Mouse (Mus musculus) urinary bladder, postnatal 4 days (tissue): Measurements from ENCODE around the gene St6galnac1.
"Not testable (repeated sequence)": the region's sequence is repeated elsewhere in the genome, so short reads cannot be mapped to it uniquely, and the experiment has no call there.

Experiments used
- DNase-seq, 2 experiments: peaks; one replicate each; pipeline ENCODE4 v3.0.0; 2021 to 2022; ENCODE audit warnings: low spot score in 2 of 2

St6galnac1 gene

GRCm38 (mm10) chr11:116775407-116775806, at the start of gene St6galnac1:
Gene St6galnac1 (minus strand): TSS chr11:116775507.
- DNase-seq = no peak

DNA sequence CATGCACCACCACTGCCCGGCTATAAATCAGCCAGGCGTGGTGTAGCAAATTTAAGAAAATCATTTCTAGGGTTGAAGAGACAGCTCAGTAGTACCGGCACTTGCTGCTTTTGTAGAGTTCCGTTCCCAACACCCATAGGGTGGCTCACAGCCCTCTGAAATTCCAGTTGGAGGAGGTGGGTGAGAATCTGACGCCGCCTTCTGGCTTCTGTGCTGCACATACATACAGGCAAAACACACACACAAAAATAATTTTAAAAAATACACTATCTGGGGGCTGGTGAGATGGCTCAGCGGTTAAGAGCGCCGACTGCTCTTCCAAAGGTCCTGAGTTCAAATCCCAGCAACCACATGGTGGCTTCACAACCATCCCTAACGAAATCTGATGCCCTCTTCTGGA, 48.6 kb upstream of the St6galnac1 start:
- DNase-seq = not testable (repeated sequence)

DNA sequence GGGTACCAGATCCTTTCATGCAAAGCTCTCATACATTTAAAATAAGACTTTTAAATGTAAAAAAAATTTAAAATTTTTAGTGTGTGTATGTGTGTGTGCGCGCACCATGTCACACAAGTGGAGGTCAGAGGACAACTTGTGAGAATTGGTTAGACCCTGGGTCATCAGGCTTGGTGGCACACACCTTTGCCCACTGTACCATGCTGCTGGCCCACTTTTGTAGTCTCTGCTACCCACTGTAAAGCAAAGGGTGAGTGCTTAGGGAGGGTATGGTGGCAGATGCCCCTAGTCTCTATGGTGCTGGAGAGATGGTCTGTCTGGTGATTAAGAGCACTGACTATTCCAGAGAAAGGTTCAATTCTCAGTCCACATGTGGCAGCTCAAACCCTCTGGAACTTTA, 47.9 kb upstream of the St6galnac1 start:
- no peak for DNase-seq

DNA sequence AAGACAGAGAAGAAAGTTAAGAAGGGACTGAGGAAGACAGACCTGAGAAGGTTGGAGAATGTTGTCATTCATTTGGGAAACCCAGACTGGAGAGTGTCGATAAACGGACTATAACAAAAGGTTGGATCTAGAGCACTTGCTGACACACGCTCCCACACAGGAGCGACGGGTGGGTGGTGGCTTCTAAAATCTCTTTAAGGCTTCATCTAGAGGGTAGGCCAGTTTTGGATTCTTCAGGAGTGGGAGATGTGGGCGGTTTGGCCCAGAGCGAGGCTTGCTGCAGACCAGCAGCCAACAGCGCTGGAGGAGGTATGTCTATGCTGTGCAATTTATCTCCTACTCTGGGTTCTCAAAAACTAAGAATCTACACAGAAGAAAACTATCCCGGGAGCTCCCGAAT, 47.3 kb upstream of the St6galnac1 start:
- DNase-seq = no peak

DNA sequence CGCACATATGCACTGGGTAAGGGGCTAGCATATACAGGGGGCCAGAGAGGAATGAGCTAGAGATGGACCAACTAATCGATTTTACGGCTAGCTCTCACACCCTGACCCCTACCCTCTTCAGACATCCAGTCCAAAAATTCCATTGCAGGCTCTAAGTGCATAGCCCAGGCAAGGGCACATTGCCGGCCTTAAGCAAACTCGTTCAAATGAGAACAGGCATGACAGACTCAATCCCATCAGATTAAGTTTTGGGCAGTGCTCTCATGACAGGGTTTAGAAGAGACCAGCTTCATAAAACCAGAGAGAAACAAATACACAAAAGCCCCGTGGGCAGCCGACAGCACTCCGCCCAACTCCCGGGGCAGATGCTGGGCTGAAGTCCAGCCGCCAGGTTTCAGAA, 46.9 kb upstream of the St6galnac1 start:
- no peak for DNase-seq

DNA sequence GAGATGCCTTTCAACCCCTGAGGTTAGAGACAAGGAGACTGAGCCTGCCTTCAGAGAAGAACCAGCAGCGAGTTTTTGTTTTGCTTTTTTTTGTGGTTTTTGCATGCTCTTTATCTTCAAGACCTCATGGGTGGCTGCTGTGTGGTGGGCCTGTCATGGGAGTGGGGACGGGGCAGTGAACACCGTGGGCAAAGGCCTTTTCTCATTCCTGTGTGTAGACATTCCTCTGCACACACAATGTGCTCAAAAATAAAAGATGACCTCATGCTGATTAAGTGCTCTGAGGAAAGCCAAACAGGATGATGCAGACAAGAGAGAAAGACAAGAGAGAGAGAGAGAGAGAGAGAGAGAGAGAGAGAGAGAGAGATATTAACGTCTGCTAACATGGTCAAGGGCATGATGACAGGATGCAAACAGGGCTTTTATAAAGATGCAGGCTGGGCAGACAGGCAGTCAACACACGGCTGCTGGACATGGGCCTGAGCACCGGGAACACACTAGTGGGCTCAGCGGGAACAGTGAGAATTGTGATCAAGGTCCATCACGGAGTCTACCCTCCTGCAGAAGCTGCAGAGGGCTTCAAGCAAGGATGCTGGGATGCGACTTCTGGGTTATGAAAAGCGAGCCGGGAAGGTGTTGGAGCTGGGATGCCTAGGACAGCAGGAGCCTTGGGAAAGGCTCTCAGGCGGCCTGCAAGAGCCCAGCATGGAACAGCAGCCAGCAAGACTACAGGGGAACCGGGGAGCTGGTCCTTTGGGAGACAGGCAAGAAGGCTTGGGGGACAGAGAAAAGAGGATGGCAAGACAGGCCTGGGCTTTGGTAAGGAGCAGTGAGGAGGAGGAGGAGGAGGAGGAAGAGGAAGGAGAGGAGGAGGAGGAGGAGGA, 46.0 kb upstream of the St6galnac1 start:
- DNase-seq = no peak

DNA sequence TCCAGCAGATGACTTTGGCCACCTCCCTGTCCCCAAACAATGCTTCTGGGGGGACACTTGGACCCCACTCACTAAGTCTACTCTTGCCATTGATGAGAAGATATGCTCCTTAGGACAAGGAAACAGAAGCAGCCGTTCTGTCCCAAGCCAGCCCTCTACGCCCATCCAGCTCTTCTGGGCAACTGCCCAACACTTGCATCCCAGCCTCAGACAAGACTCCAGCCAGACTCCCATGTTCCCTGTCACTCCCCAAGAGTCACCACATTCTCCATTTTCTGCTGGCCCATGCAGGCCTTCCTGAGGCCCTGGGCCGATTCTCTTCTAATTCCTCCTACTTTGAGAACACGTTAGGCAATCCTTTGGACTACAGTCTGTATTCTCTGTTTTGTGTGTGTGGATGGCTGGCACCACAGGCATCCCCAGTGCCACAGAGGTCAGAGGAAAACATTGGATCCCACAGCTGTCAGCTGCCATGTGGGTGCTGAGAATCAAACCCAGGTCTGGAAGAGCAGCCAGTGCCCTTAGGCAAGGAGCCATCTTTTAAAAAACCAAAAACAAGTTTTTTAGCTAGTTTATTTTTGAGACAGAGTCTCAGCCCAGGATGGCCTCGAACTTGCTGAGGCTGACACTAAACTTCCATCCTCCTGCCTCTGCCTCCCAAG, 44.8 kb upstream of the St6galnac1 start:
- no peak for DNase-seq

DNA sequence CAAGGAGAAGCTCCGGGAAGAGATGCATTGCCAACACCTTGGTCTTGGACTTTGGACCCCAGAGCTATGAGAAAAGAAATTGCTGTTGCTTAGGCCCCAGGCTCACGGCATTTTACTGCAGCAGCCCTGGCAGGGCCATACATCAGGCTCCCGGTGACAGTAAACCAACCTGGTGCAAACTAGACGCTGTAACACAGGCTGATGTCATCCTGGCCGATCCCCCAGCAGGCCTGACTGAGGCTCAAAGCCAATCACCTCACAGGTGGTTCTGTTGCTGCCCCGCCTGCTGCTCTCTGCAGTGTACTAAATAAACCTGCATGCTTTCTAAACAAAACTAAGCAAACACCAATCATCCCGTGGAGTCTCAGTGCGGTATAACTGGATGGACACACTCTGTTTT, 43.4 kb upstream of the St6galnac1 start:
- DNase-seq = no peak

DNA sequence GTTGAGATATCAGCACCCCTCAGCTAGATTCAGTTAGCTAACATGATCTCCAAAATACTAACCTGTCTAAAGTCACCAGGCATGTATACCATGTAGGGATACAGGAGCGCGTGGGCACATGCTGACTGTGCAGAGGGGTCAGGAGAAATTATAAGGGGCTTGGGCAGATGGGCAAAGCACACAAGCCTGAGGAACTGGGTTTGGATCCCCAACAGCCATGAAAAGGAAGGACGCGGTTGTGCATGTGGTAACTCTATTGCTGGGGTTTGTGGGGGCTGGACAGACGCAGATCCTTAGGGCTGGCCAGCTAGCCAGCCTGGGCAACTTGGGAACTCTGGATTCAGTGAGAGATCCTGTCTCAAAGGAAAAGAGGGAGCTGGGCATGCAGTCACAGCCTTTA, 42.3 kb upstream of the St6galnac1 start:
- DNase-seq = no peak

- peak in 1 of 2 experiments; percentile 62 for DNase-seq
These were observed 41.5 kb upstream of the St6galnac1 start for GRCm38 (mm10) chr11:116816769-116817168.

- no peak for DNase-seq
These were observed 39.6 kb upstream of the St6galnac1 start for GRCm38 (mm10) chr11:116814884-116815415.

GRCm38 (mm10) chr11:116814076-116814883, 39.0 kb upstream of the St6galnac1 start:
- peak; percentile 68 to 73 for DNase-seq

DNA sequence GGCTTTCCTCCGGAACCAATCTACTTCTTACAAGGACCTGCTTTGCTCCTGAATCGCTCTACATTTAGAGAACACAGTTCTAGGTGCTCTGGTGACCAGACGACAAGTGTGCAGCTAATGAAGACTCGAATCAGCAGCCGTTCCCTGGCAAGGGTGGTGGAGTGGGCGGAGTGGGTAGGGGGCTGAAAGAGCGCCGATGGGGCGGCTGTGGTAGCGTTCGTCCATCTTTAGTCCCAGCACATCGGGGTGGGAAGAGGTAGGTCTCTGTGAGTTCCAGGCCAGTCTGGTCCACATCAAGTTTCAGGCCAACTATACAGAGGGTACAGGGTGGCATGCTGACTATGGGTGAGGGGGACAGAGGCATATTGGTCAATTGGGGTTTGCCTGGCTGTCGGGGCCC, 38.3 kb upstream of the St6galnac1 start:
- DNase-seq = no peak

- no peak for DNase-seq
These were observed 37.7 kb upstream of the St6galnac1 start for GRCm38 (mm10) chr11:116812793-116813529.

DNA sequence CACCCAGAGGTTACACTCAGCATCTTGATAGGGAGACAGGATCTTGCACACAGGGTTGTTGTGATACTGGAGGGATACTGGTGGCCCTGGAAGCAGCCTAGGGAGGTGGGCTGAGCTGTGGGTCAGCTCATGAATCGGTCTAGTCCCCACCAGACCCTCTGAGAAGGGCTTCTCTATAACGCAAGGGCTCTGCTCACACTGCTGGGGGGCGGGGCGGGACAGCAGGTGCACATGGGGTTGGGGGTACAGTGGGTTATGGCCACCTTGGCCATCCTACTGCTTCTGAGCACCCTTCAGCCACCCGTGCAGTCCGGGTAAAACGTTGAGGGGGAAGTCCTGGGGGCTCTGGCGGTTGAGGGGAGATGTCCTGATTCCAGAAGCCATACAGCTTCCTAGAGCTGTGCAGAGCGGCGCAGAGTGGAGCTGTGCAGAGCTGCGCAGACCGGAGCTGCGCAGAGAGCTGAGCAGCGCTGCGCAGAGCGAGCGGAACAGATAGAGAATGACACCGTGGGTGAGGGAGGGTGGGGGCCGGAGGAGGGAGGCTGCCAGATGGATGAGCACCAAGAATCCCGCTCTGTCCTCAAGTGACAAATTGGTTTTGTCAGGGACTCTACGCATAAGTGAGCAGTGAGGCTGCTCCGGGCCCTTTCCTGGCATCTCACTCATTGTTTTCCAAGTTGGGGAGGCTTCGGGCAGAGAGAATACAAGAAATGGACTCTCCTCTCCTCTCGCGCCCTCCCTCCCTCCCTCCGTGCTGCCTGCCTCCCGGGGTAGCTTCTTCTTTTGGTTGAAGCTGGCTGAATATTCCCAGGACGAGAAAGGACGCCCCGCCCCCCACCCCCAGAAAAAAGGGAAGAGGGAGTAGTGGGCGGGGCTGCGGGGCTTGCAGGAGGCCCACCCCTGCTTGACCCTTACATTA, 35.9 kb upstream of the St6galnac1 start:
- peak in 1 of 2 experiments; percentile 61 for DNase-seq

DNA sequence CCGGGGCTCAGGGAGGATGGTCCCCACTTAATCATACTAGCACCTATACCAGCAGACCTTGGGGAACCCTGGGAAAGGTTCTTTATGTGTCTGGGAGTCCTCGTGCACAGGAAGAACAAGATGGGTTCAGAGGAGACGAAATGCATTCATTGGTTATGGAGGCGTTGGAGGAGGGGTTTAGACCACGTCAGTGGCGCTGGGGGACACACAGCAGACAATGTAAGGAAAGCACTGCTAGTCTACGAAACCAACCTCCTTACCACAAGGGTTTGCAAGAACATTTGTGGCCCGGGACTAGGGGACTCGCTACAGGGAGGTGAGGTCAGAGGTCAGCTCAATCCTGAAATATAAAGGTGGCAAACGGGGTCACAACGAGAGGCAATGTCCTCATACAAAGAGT, 35.2 kb upstream of the St6galnac1 start:
- DNase-seq = no peak

- DNase-seq = no peak
These were observed 34.2 kb upstream of the St6galnac1 start for GRCm38 (mm10) chr11:116809520-116809919.

GRCm38 (mm10) chr11:116808811-116809395, 33.6 kb upstream of the St6galnac1 start:
- no peak for DNase-seq

- DNase-seq = peak; percentile 75 to 88
These were observed 32.8 kb upstream of the St6galnac1 start for GRCm38 (mm10) chr11:116807938-116808606.
